Mouse (Mus musculus): Measurements from ENCODE around the gene Epb41l4b. TPM values are rescaled to one million over a fixed set of nuclear protein-coding genes. Genes with fewer than 3 reads are reported as not detected.

The Epb41l4b gene
- polyA plus RNA-seq, 1 experiment from 2014 or later: 1.9 TPM

GRCm38 (mm10) chr4:57142374-57143025 is 737 bp downstream of the Epb41l4b start:
- Histone ChIP-seq H3K27ac (no peak overlapping the region), H3K9me3 (no peaks in the 10 kb centered on the region), H3K4me3 (peak overlapping the region; percentile 73), H3K27me3 (replicated peaks) (peaks cover 26% of the 10 kb centered on the region), H3K4me2 (replicated peaks) (peak overlapping the region; percentile 82), H3K9ac (peak overlapping the region; percentile 61), H3K36me3 (no peaks in the 10 kb centered on the region), H3K4me1 (peaks cover 19% of the 10 kb centered on the region)
- 2% methylated on average over 37 of the region's 43 CpGs for WGBS
- peak; percentile 34 for ATAC-seq (ENCODE audit: low FRiP score, low read depth)

- no peaks in the 10 kb centered on the region for H3K9me3 ChIP-seq
- H3K27ac ChIP-seq: no peak overlapping the region
- peaks cover 26% of the 10 kb centered on the region for H3K27me3 ChIP-seq (replicated peaks)
- H3K4me1 ChIP-seq: peaks cover 19% of the 10 kb centered on the region
- H3K4me3 ChIP-seq: peak overlapping the region; percentile 73
- H3K9ac ChIP-seq: peak overlapping the region; percentile 61
- ATAC-seq (ENCODE audit: low FRiP score, low read depth): no peak
- WGBS: 3% methylated on average over 26 of the region's 26 CpGs
- no peaks in the 10 kb centered on the region for H3K36me3 ChIP-seq
- peak overlapping the region; percentile 82 for H3K4me2 ChIP-seq (replicated peaks)
Observed at GRCm38 (mm10) chr4:57141908-57142361, 1.3 kb downstream of the Epb41l4b start.

DNA sequence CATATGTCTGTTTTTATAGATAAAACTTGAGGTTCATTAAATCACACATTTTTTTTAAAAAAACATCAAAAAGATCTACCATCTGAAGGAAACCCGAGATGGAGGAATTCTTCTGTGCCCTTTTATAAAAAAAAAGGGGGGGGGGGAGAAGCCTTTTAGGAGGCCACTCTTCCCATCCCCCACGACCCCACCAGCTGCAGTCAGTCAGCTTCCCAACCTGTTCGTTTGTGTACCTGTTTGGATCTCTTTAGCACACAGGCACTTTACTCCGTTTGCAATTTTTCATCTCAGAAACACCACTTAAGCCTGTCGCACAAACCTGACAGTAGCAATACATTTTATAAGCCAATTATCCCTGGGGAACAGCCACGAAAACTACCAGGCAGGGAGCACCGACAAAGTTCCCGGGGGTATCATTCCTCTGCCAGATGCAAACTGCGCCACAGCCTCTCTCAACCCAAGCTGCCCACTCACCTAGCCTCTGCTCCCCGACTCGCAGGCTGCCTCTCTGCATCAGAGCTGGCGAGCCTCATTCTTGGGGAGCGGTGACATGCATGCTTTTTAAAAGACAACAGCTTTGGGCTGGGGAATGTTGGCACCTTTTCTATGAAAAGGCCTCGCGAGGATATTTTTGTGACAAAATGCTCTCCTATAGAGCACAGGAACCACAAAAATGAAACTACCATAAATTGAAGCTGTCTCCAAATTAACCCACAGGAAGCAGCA is 2.1 kb downstream of the Epb41l4b start:
- Histone ChIP-seq H3K36me3 (no peaks in the 10 kb centered on the region), H3K9me3 (no peaks in the 10 kb centered on the region), H3K4me2 (replicated peaks) (peak overlapping the region; percentile 82), H3K27ac (no peak overlapping the region), H3K27me3 (replicated peaks) (peaks cover 26% of the 10 kb centered on the region), H3K9ac (no peak overlapping the region), H3K4me3 (peak overlapping the region; percentile 73), H3K4me1 (peaks cover 19% of the 10 kb centered on the region)
- 18% methylated on average over 15 of the region's 15 CpGs for WGBS
- no peak for ATAC-seq (ENCODE audit: low FRiP score, low read depth)

DNA sequence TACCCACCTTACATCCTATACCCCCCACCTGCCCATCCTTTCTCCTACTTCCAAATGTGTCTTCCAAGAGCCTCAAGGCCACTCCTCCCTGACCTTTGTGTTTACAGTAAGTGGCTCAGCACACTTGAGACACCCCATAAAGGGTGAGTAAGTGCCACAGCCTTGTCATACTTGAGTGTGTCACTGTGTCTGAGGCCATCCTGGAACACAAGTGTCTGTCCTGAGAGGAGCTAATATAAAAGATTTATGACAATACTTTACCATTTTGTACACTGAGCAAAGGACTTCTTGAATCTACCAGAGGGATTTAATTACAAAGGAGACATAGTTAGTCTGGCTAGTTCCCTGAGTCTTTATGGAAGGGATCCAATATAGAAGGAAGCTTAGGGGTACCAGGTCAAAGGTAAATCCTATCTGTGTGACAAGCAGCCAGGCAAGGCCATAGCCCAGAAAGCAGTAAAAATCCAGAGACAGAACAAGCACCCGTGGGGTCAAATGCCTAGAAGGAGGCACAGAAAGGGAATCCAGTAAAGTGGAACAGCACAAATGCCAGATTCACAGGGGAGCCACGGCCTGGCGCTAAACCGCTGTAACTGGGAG is 2.9 kb downstream of the Epb41l4b start:
- peaks cover 19% of the 10 kb centered on the region for H3K4me1 ChIP-seq
- peak overlapping the region; percentile 82; the same call in 1 of the 2 replicates for H3K4me2 ChIP-seq (replicated peaks)
- no peak for ATAC-seq (ENCODE audit: low FRiP score, low read depth)
- no peaks in the 10 kb centered on the region for H3K9me3 ChIP-seq
- H3K27ac ChIP-seq: no peak overlapping the region
- WGBS: 32% methylated on average over 4 of the region's 4 CpGs
- no peaks in the 10 kb centered on the region for H3K36me3 ChIP-seq
- no peak overlapping the region for H3K9ac ChIP-seq
- H3K27me3 ChIP-seq (replicated peaks): peaks cover 31% of the 10 kb centered on the region
- no peak overlapping the region for H3K4me3 ChIP-seq

DNA sequence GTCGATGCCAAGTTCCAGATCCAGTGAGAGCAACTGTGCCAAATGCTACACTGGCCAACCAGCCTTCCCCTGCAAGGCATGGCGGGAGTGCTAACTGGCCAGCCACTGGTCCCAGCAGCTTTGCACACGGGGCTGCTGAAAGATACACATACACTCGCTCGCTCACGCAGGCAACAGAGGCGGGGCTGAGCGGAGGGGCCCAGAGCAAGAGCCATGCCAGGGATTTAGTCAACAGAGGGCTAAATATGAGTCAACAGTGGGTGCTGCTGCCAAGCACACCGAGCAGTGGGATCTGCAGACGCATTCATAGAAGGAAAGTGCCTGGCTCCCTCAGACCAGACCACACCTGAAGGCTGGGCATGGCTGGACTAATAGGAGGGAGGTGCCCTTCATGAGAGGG is 3.8 kb downstream of the Epb41l4b start:
- 71% methylated on average over 10 of the region's 10 CpGs for WGBS
- no peaks in the 10 kb centered on the region for H3K9me3 ChIP-seq
- H3K36me3 ChIP-seq: no peaks in the 10 kb centered on the region
- no peak overlapping the region for H3K4me3 ChIP-seq
- no peak overlapping the region for H3K4me2 ChIP-seq (replicated peaks)
- peaks cover 19% of the 10 kb centered on the region for H3K4me1 ChIP-seq
- H3K27ac ChIP-seq: no peak overlapping the region
- ATAC-seq (ENCODE audit: low FRiP score, low read depth): no peak
- peaks cover 26% of the 10 kb centered on the region for H3K27me3 ChIP-seq (replicated peaks)
- no peak overlapping the region for H3K9ac ChIP-seq

DNA sequence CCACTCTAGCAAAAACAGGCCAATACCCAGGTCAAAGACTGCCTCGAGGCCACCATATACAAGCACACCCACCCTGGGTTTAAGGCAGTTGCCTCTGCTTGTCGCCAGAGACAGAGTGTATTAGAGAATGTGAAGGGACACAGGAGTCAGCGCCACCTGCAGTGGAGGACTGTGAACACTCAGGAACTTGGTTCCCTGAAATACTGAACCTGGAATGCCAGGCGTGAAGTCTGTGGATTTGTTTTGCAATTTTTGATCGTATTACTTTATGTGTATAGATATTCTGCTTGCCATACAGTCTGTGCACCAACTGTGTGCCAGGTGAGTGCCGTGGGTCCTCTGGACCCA is 5.2 kb downstream of the Epb41l4b start:
- H3K27ac ChIP-seq: no peak overlapping the region
- peaks cover 19% of the 10 kb centered on the region for H3K4me1 ChIP-seq
- H3K9ac ChIP-seq: no peak overlapping the region
- no peak overlapping the region for H3K4me2 ChIP-seq (replicated peaks)
- ATAC-seq (ENCODE audit: low FRiP score, low read depth): no peak
- 76% methylated on average over 6 of the region's 6 CpGs for WGBS
- H3K36me3 ChIP-seq: no peaks in the 10 kb centered on the region
- no peak overlapping the region for H3K4me3 ChIP-seq
- no peaks in the 10 kb centered on the region for H3K9me3 ChIP-seq
- peaks cover 26% of the 10 kb centered on the region for H3K27me3 ChIP-seq (replicated peaks)

GRCm38 (mm10) chr4:57137371-57138092 is 5.7 kb downstream of the Epb41l4b start:
- no peaks in the 10 kb centered on the region for H3K36me3 ChIP-seq
- H3K4me2 ChIP-seq (replicated peaks): no peak overlapping the region
- WGBS: 77% methylated on average over 8 of the region's 8 CpGs
- no peak overlapping the region for H3K4me3 ChIP-seq
- H3K9me3 ChIP-seq: no peaks in the 10 kb centered on the region
- H3K27ac ChIP-seq: no peak overlapping the region
- ATAC-seq (ENCODE audit: low FRiP score, low read depth): no peak
- peaks cover 25% of the 10 kb centered on the region for H3K27me3 ChIP-seq (replicated peaks)
- H3K4me1 ChIP-seq: peaks cover 16% of the 10 kb centered on the region
- H3K9ac ChIP-seq: no peak overlapping the region

DNA sequence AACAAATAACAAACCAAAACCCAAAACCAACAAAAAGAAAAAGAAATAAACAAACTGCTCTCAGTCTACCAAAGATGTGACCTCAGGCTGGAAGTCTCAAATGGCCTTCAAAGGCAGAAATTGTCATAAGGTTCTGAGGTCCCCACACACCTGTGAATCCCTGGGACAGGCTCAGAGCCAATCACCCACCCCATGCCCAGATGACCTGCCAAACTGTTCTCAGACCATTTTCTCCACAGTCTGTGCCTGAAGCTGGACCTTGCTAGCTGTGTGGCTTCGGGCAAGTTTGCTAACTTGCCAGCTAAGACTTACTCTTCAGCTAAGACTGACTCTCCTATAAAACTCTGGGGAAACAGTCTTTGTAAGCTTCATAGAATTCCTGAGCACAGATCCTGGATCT is 7.8 kb downstream of the Epb41l4b start:
- WGBS: 86% methylated on average over 1 of the region's 1 CpGs
- Histone ChIP-seq H3K9ac (no peak overlapping the region), H3K4me2 (replicated peaks) (no peak overlapping the region), H3K27me3 (replicated peaks) (peaks cover 10% of the 10 kb centered on the region), H3K9me3 (no peaks in the 10 kb centered on the region), H3K4me1 (no peaks in the 10 kb centered on the region), H3K27ac (no peak overlapping the region), H3K4me3 (no peak overlapping the region), H3K36me3 (no peaks in the 10 kb centered on the region)
- no peak for ATAC-seq (ENCODE audit: low FRiP score, low read depth)

DNA sequence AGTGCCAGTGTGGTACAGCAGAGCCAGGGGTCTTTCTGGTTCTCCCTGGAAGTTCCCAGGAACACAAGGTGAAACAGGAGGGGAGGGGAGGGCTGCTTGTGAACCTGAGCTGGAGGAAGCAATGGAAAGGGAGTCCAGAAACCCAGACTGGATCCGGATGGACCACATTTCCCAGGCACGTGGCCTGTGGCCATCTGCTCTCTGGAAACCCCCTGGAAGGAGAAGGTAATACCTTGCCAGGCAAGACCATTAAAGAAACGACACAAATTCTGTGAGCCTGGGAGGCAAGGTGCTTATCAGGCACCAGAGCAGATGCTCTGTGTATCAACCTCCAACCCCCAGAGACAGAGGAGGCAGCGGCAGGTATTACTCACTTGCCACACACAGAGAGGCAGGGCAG is 8.7 kb downstream of the Epb41l4b start:
- H3K27ac ChIP-seq: no peak overlapping the region
- H3K27me3 ChIP-seq (replicated peaks): peaks cover 8% of the 10 kb centered on the region
- H3K36me3 ChIP-seq: no peaks in the 10 kb centered on the region
- no peaks in the 10 kb centered on the region for H3K4me1 ChIP-seq
- no peak overlapping the region for H3K4me2 ChIP-seq (replicated peaks)
- H3K9me3 ChIP-seq: no peaks in the 10 kb centered on the region
- ATAC-seq (ENCODE audit: low FRiP score, low read depth): no peak
- 70% methylated on average over 4 of the region's 4 CpGs for WGBS
- no peak overlapping the region for H3K9ac ChIP-seq
- no peak overlapping the region for H3K4me3 ChIP-seq

DNA sequence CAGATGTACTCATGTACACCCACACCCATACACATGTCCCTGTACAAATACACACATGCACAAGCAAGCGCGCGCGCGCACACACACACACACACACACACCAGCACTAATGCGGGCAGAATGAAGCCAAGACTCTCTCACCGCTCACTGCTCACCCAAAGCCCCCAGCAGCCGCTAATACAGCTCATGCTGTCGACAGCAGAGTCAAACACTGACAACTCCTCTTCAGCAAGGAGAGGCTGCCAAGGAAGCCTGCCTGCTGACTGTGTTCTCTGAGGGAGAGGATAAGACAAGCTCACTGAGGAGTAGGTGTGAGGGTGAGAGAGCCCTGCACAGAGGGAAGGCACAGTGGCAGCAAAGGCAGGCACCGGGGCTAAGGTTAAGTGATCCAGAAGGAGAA is 11.4 kb downstream of the Epb41l4b start:
- 87% methylated on average over 10 of the region's 10 CpGs for WGBS
- H3K4me1 ChIP-seq: no peaks in the 10 kb centered on the region
- H3K9me3 ChIP-seq: no peaks in the 10 kb centered on the region
- no peak overlapping the region for H3K4me2 ChIP-seq (replicated peaks)
- no peak overlapping the region for H3K9ac ChIP-seq
- no peak for ATAC-seq (ENCODE audit: low FRiP score, low read depth)
- no peak overlapping the region for H3K27ac ChIP-seq
- no peak overlapping the region for H3K4me3 ChIP-seq
- H3K27me3 ChIP-seq (replicated peaks): 0 out of 2 replicates have a peak, but pooled peaks cover 5% of the 10 kb centered on the region
- no peaks in the 10 kb centered on the region for H3K36me3 ChIP-seq

GRCm38 (mm10) chr4:57129718-57130515 is 13.3 kb downstream of the Epb41l4b start:
- Histone ChIP-seq H3K9me3 (no peaks in the 10 kb centered on the region), H3K27me3 (replicated peaks) (no peaks in the 10 kb centered on the region), H3K36me3 (no peaks in the 10 kb centered on the region), H3K9ac (no peak overlapping the region), H3K27ac (no peak overlapping the region), H3K4me1 (no peaks in the 10 kb centered on the region), H3K4me2 (replicated peaks) (no peak overlapping the region), H3K4me3 (no peak overlapping the region)
- no peak for ATAC-seq (ENCODE audit: low FRiP score, low read depth)
- whole genome bisulfite sequencing: 58% methylated on average over 11 of the region's 11 CpGs
